Mouse (Mus musculus): ENCODE measurements at regions not wholly inside any gene's neighbourhood (a gene's known extent, or its start where the extent isn't known, plus 50 kb on each side); places are given as distances from the start of the nearest gene placed in this dataset.

- no peak for DNase-seq (ENCODE audit: low spot score)
Measured at GRCm38 (mm10) chr2:48734521-48734920, 79.4 kb upstream of the Acvr2a start.

DNA sequence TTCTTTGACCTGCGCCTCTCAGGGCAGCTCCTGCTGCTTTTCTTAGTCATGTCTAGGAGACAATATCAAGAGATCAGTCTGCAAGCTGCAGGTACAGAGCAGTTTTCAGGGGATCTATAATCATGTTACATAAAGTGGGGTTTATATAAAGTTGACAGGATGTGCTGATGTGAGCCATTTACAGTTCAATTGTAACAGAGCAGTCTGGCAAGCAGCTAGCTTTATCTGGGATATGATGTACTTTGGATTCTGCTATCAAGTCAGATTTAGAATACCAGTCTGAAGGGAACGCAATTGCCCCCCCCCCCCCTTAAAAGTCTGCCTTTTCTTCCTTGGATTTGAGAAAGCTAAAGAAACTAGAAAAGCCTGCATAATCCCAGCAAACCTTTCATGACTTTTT is 77.6 kb upstream of the Acvr2a start:
- DNase-seq (ENCODE audit: low spot score): no peak

Measured in ovary, postnatal 14 days (tissue).